Mouse (Mus musculus): ENCODE results near the gene Mst1r. TPM values are rescaled to one million over a fixed set of nuclear protein-coding genes. Genes with fewer than 3 reads are reported as not detected.
A peak's percentile ranks its signal among the peaks of the same experiment; 100 is the strongest.

Mst1r gene
- polyA plus RNA-seq, 1 experiment from 2014 or later, result 1.1 TPM

DNA sequence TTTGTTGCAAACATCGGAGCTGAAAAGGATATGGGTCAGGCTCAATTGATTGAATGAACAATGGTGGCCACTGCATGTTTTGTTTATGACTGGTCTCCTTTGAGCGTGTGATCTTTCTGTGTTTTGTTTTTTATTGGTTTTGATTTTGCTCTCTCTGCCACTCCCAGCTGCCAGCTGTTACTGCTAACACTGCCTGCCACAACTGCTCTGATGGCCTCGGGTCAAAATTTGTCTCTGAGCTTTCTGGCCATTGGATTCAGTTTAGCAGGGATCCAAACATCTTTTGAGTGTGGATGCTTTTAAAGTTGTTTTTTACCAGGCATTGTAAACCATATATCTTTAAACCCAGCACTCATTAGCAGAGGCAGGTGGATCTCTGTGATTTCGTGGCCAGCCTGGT lies 26.3 kb upstream of the Mst1r start:
- Histone ChIP-seq H3K9me3 (replicated peaks; ENCODE audit: low read length) (no peaks in the 10 kb centered on the region), H3K36me3 (ENCODE audit: insufficient read depth, low read length) (no peaks in the 10 kb centered on the region), H3K4me1 (replicated peaks; ENCODE audit: insufficient read depth, low read length) (no peaks in the 10 kb centered on the region), H3K4me2 (ENCODE audit: low read length) (no peak overlapping the region), H3K4me3 (replicated peaks; ENCODE audit: low read depth, low read length) (no peak overlapping the region), H3K27me3 (ENCODE audit: insufficient read depth, low read length) (no peaks in the 10 kb centered on the region), H3K27ac (no peak overlapping the region), H3K9ac (ENCODE audit: low read depth, low read length) (no peak overlapping the region)
- ATAC-seq (replicated peaks; ENCODE audit: low FRiP score, low read depth) (no peak), DNase-seq (ENCODE audit: low spot score) (no peak)
- no peak for TF ChIP-seq CTCF (IDR thresholded peaks at IDR 0.05; ENCODE audit: low read depth)
- 71% methylated on average over 4 of the region's 4 CpGs for WGBS

DNA sequence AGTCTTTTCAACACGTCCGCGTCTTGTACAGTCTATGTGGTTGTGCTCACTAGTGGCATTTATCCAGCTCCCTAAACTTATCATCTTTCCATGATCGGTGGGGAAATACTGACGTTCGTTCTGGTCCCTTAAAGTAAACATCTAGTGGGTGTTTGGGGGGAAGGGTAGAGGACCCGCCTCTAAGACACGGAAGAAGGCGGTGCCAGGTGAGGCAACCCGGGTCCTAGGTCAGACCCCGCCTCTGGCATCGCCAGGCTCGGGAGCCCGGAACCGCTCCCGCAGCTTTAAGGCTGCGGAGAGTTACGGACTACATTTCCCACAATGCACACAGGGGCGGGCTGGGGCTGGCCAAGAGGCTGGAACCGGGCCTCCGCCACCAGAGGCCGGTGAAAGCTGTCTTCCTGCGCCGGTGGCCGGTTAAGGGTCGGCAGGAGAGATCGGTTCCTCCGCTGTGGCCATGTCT lies 18.8 kb upstream of the Mst1r start, which contains the start of gene Mon1a:
TSS of gene Mon1a (plus strand) at position 348 of the 463 bp plus-strand sequence.
- Histone ChIP-seq H3K9me3 (replicated peaks; ENCODE audit: low read length) (no peaks in the 10 kb centered on the region), H3K4me1 (replicated peaks; ENCODE audit: insufficient read depth, low read length) (no peaks in the 10 kb centered on the region), H3K36me3 (ENCODE audit: insufficient read depth, low read length) (no peaks in the 10 kb centered on the region), H3K9ac (ENCODE audit: low read depth, low read length) (peak within 1 kb of the TSS; percentile 70), H3K27me3 (ENCODE audit: insufficient read depth, low read length) (no peaks in the 10 kb centered on the region), H3K27ac (peak within 1 kb of the TSS; percentile 79), H3K4me2 (ENCODE audit: low read length) (peak within 1 kb of the TSS; percentile 90), H3K4me3 (replicated peaks; ENCODE audit: low read depth, low read length) (peak within 1 kb of the TSS; percentile 73)
- WGBS, result under 1% methylated on average over 28 of the region's 28 CpGs
- ATAC-seq (replicated peaks; ENCODE audit: low FRiP score, low read depth) (peak; percentile 95), DNase-seq (ENCODE audit: low spot score) (peak; percentile 86)
- no peak; the same call in 1 of the 2 replicates for TF ChIP-seq CTCF (IDR thresholded peaks at IDR 0.05; ENCODE audit: low read depth)

DNA sequence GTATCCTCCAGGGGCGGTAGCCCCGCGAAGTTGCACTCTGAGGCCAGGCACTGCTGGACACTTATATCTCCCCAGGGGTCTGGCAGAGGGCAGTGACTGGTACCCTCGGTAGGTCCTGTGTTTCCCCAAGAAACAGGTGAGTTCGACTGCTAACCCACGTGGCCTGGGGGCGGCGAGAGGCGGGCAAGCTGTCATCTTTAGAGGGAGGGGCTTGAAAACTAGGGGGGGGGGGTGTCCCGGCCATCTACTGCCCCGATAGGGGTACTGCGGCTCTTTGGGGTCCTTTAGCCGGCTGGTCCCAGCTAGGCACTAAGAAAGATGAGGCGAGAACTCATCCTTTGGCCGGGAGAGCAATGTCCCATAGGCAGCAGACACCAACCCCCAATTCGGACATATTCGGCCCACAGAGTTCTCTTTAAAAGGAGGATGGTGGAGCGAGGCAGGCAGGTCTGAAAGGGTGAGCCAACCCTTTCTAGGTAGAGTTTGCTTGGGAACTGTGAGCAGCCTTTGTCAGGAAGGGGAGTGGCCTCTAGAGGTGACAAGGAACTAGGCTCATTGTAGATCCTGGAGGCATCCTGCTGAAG lies 18.3 kb upstream of the Mst1r start:
- H3K27me3 ChIP-seq (ENCODE audit: insufficient read depth, low read length), result no peaks in the 10 kb centered on the region
- H3K36me3 ChIP-seq (ENCODE audit: insufficient read depth, low read length), result no peaks in the 10 kb centered on the region
- no peak for TF ChIP-seq CTCF (IDR thresholded peaks at IDR 0.05; ENCODE audit: low read depth)
- H3K27ac ChIP-seq, result peak overlapping the region; percentile 79
- peak overlapping the region; percentile 73 for H3K4me3 ChIP-seq (replicated peaks; ENCODE audit: low read depth, low read length)
- 2% methylated on average over 18 of the region's 18 CpGs for WGBS
- DNase-seq (ENCODE audit: low spot score) (peak; percentile 57), ATAC-seq (replicated peaks; ENCODE audit: low FRiP score, low read depth) (peak; percentile 63)
- H3K4me1 ChIP-seq (replicated peaks; ENCODE audit: insufficient read depth, low read length), result no peaks in the 10 kb centered on the region
- peak overlapping the region; percentile 90 for H3K4me2 ChIP-seq (ENCODE audit: low read length)
- no peaks in the 10 kb centered on the region for H3K9me3 ChIP-seq (replicated peaks; ENCODE audit: low read length)
- peak overlapping the region; percentile 70 for H3K9ac ChIP-seq (ENCODE audit: low read depth, low read length)

DNA sequence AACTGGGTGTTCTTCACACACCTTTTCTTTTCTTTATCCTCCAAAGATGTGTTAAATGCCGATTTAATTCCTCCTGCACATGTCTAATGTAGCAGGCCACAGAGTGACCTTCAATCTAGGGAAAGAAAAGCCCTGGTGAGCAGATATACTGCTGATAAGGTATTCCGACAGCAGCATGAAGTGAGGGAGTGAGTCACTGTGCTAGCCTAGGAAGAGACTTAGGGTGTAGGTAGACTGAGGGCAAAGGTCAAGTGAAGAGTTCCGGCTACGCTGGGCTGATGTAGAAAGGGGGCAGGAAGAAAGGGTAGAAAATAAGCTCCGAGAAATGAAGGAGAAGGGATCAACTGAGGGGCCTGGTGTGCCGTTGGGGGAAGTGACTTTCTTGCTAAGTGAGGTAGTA lies 16.4 kb upstream of the Mst1r start:
- ATAC-seq (replicated peaks; ENCODE audit: low FRiP score, low read depth), result no peak
- no peak overlapping the region for H3K4me2 ChIP-seq (ENCODE audit: low read length)

DNA sequence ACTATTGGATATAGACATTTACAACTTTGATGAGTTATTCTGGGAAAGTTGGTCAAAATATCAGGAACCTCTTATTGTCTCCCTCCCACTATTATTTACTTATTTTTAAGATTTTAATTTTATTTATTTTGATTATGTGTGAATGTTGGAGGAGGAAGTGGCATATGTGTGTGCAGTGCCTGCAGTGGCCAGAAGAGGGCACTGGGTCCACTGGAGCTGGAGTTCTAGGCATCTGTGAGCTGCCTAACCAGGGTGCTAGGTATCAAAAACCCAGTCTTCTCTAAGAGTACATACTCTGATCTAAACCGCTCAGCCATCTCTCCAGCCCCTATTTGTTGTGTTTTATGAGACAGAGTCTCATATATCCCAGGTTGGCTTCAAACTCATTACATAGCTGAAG lies 15.7 kb upstream of the Mst1r start:
- H3K9ac ChIP-seq (ENCODE audit: low read depth, low read length), result no peak overlapping the region
- WGBS, result 96% methylated on average over 1 of the region's 1 CpGs
- DNase-seq (ENCODE audit: low spot score), result no peak
- no peak overlapping the region for H3K27ac ChIP-seq
- H3K4me1 ChIP-seq (replicated peaks; ENCODE audit: insufficient read depth, low read length), result no peaks in the 10 kb centered on the region
- H3K4me3 ChIP-seq (replicated peaks; ENCODE audit: low read depth, low read length), result no peak overlapping the region
- H3K4me2 ChIP-seq (ENCODE audit: low read length), result no peak overlapping the region
- TF ChIP-seq CTCF (IDR thresholded peaks at IDR 0.05; ENCODE audit: low read depth), result peak; percentile 56
- H3K36me3 ChIP-seq (ENCODE audit: insufficient read depth, low read length), result no peaks in the 10 kb centered on the region
- H3K27me3 ChIP-seq (ENCODE audit: insufficient read depth, low read length), result no peaks in the 10 kb centered on the region
- no peak for ATAC-seq (replicated peaks; ENCODE audit: low FRiP score, low read depth)
- no peaks in the 10 kb centered on the region for H3K9me3 ChIP-seq (replicated peaks; ENCODE audit: low read length)

More for the DNA sequence above, 16.4 kb upstream of the Mst1r start:
- DNase-seq (ENCODE audit: low spot score), result no peak
- Histone ChIP-seq H3K27me3 (ENCODE audit: insufficient read depth, low read length) (no peaks in the 10 kb centered on the region), H3K36me3 (ENCODE audit: insufficient read depth, low read length) (no peaks in the 10 kb centered on the region), H3K9me3 (replicated peaks; ENCODE audit: low read length) (no peaks in the 10 kb centered on the region), H3K4me3 (replicated peaks; ENCODE audit: low read depth, low read length) (no peak overlapping the region), H3K4me1 (replicated peaks; ENCODE audit: insufficient read depth, low read length) (no peaks in the 10 kb centered on the region), H3K27ac (no peak overlapping the region), H3K9ac (ENCODE audit: low read depth, low read length) (no peak overlapping the region)
- WGBS, result 92% methylated on average over 6 of the region's 6 CpGs
- TF ChIP-seq CTCF (IDR thresholded peaks at IDR 0.05; ENCODE audit: low read depth), result no peak

DNA sequence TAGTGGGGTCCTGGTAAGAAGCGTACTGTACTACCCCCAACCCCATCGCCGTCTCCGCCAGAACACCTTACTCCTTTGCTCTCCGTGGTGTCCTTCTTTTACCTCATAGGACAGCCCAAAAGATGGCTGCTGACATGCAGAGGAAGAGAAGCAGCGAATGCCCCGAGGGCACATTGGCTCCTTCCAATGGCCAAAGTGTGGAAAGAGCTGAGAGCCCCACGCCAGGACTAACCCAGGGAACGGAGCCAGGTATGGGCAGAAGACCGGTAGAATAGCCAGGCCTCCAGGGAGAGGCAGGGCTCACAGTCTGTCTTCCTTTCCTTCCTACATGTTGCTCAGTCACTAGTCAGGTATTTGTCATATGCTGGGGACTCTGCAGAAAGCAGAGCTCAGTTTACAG lies 8.1 kb upstream of the Mst1r start:
- no peaks in the 10 kb centered on the region for H3K27me3 ChIP-seq (ENCODE audit: insufficient read depth, low read length)
- no peak for TF ChIP-seq CTCF (IDR thresholded peaks at IDR 0.05; ENCODE audit: low read depth)

More for the DNA sequence above, 8.1 kb upstream of the Mst1r start:
- ATAC-seq (replicated peaks; ENCODE audit: low FRiP score, low read depth) (no peak), DNase-seq (ENCODE audit: low spot score) (no peak)
- no peaks in the 10 kb centered on the region; the same call in 1 of the 2 replicates for H3K4me1 ChIP-seq (replicated peaks; ENCODE audit: insufficient read depth, low read length)
- H3K27ac ChIP-seq, result no peak overlapping the region
- H3K9me3 ChIP-seq (replicated peaks; ENCODE audit: low read length), result no peaks in the 10 kb centered on the region
- H3K36me3 ChIP-seq (ENCODE audit: insufficient read depth, low read length), result peaks cover 3% of the 10 kb centered on the region; the same call in 1 of the 2 replicates
- H3K4me3 ChIP-seq (replicated peaks; ENCODE audit: low read depth, low read length), result no peak overlapping the region
- no peak overlapping the region for H3K9ac ChIP-seq (ENCODE audit: low read depth, low read length)
- 90% methylated on average over 10 of the region's 10 CpGs for WGBS
- H3K4me2 ChIP-seq (ENCODE audit: low read length), result no peak overlapping the region

Data from kidney, postnatal 0 days (tissue).